Mouse (Mus musculus): ENCODE measurements around the gene Khdc3.

- TF ChIP-seq CTCF (IDR thresholded peaks at IDR 0.05; ENCODE audit: control insufficient read depth, insufficient read depth, low read length) (no peak), POLR2A (IDR thresholded peaks at IDR 0.05; ENCODE audit: borderline replicate concordance, control insufficient read depth, low read depth, low read length) (no peak)
These were observed 25.8 kb downstream of the Khdc3 start for GRCm38 (mm10) chr9:73127457-73127856.

Data from bone marrow, adult 2 months (tissue).